Mouse (Mus musculus) layer of hippocampus, postnatal 10 days (tissue): ENCODE results near the gene Prkaa1. TPM values are rescaled to one million over a fixed set of nuclear protein-coding genes. Genes with fewer than 3 reads are reported as not detected.

Experiments used
- DNase-seq, 2 experiments: peaks; one replicate each; pipeline ENCODE4 v3.0.0; 2021; ENCODE audit warnings: low spot score in 2 of 2
- long read RNA-seq: library from polyadenylated mRNA; stranded (forward); transcript quantifications from one replicate; pipeline ENCODE4 v2.0.0, GENCODE M21; 2023
- total RNA-seq, 2 experiments: library from RNA; stranded (reverse); gene quantifications; 2 replicates each; pipeline ENCODE4 v1.2.3; 2021

Prkaa1 gene
- total RNA-seq: 10 to 100 TPM; 19.9 to 21.3 TPM
- long read RNA-seq, full-length matches to known transcripts: 4 of 6 reads
- long read RNA-seq, partial matches to known transcripts: 0 of 6 reads
- long read RNA-seq, other reads (novel, unspliced or antisense): 2 of 6 reads

DNA sequence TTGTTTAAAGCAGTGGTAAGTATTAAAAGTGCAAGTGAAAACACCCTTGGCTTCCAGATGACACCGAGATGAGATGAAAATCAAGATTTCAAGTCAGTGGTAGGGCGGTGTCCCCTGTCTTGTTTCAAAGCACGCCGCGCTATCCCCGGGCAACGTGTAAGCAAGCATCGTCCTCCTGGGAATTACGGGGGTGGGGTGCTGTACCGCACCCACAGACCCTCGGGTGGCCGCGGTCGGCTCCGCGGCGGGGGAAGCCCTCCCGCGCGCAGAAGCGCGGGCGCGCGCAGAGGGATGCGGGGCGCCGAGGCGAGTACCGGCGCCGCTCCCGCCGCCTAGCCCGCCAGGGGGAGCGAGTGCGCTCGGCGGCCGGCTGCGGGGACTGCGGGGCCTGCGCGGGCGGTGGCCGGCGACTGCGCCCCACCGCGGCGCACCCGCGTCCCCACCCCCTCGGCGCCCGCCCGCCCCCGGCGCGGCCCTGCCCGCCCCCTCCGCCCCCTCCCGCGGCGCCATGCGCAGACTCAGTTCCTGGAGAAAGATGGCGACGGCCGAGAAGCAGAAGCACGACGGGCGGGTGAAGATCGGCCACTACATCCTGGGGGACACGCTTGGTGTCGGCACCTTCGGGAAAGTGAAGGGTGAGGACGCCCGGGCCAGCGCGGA lies at the start of gene Prkaa1:
Gene Prkaa1, plus strand, starts transcription at position 501 of the 660 bp plus-strand sequence.
- DNase-seq: peak; percentile 61 to 83

GRCm38 (mm10) chr15:5095534-5096301 lies 47.9 kb upstream of the Prkaa1 start:
- DNase-seq: no peak

- no peak for DNase-seq
These were observed 46.3 kb upstream of the Prkaa1 start for GRCm38 (mm10) chr15:5097376-5097775.

GRCm38 (mm10) chr15:5102312-5102711 lies 41.3 kb upstream of the Prkaa1 start:
- DNase-seq: no peak

DNA sequence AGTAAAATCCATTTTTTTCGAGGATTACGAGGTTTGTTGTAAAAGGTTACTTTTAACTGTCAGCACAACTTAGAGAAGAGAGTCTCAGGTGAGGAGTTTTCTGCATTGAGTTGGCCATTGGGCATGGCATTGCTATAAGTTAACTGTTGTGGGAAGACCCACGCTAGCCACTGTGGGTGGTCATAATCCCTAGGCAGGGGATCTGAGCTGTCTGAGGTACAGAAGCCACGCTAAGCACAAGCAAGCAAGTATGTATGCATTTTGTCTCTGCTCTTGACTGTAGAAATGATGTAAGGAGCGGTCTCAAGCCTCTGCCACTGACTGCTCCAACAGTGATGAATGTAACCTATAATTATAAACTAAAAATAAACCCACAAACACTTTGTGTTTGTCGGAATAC lies 37.8 kb upstream of the Prkaa1 start:
- DNase-seq: no peak

DNA sequence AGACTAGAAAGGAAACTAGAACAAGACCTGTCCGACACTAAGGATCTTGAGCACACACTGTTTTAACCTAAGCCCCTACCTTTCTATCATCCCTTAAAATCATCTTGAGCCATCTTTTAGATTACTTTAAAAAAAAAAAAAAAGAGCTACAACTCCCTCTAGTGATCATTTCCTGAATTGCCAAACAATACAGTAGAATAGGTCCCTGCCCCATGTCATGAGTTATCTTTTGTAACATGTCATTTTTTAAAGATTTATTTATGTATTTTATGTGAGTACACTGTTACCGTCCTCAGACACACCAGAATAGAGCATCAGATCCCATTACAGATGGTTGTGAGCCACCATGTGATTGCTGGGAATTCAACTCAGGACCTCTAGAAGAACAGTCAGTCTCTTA lies 37.4 kb upstream of the Prkaa1 start:
- no peak for DNase-seq

DNA sequence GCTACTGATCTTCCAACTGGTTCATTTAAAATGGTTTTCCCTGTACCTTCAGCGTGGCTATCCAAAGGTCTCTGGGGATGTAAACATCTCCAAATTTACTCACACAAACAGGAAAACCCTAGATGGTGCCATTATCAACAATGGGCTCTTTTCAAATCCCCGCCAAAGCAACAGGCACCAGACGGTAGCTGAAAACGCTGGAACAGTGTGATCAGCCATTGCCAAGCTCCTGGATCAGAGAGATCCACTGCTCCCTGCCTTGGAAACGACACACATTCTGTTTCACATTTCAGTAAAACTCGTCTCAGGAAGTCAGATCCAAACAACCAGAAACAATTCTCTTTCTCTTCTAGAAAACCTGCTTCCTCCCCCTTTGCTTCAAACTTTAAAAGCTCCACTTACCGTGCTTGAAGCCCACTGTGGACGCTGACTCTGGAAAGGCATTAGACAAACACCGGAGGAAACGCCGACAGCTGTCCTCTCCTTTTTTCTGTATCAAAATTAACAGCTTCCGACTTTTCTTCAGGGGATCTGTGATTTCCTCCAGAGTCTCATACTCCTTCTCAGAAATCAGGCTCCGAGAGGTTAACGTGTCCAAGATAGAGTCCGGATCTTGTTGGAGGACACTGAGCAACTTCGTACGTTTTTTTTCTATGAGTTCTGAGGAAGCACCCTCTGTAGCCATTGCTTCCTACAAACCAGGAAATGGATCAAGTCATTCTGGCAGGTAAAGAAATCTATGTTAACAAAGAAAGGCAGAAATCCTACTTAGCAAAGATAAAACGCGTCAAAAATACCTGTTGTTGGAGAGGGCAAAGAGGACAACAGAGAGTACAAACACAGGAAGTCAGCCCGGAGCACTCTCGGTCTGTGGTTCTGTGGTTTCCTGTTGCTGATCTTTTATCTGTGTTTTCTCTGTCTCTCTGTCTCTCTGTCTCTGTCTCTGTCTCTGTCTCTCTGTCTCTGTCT lies 35.7 kb upstream of the Prkaa1 start, which contains the start of gene Card6:
Gene Card6, minus strand, starts transcription at position 854 of the 969 bp plus-strand sequence.
- peak; percentile 24 to 46 for DNase-seq

DNA sequence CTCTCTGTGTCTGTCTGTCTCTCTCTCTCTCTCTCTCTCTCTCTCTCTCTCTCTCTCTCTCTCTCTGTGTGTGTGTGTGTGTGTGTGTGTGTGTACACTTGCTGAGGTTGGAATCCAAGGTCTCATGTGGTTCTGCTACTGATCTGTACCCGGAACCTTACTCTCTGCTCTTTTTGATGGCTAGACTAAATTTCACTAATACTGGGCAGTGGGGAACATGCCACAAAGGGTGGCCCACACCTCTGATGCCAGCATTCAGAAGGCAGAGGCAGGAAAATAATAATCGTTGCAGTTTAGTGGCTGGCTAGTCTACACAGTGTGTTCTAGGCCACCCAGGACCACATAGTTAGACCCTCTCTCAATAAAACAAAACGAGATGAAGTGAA lies 35.0 kb upstream of the Prkaa1 start:
- no peak for DNase-seq

DNA sequence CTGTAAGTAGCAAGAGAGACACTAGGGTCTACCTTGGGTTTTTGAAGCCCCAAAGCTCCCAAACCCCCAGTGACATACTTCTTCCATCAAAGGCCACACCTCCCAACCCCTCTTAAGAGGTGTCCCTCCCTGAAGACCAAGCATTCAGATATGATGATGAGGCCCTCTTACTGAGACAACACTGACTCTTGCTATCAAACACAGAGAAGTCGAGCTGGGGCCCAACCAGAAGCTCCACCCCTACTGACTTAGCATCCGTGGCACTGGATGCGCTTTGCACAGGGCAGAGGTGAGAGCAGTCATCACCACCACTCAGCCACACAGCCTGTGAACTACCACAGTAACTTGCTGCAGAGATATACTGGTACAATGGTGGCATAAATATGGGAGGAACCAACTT lies 31.0 kb upstream of the Prkaa1 start:
- no peak for DNase-seq

DNA sequence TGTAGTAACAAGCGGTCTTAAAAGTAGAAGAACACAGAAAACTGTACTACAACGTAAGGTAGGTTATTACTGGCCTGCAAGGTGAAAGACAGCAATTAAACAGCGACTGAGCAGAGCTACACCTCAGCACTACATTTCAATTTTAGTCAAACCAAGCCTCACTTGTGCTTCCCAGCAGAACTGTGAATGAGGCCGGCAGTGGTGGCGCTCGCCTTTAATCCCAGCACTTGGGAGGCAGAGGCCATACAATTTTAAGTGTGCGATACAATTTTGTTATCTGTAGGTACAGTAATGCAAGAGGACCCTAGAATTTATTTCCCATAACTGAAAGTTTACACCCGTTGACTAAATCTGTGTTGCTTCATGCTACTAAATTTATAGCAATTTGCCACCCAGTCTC lies 28.5 kb upstream of the Prkaa1 start:
- DNase-seq: no peak

DNA sequence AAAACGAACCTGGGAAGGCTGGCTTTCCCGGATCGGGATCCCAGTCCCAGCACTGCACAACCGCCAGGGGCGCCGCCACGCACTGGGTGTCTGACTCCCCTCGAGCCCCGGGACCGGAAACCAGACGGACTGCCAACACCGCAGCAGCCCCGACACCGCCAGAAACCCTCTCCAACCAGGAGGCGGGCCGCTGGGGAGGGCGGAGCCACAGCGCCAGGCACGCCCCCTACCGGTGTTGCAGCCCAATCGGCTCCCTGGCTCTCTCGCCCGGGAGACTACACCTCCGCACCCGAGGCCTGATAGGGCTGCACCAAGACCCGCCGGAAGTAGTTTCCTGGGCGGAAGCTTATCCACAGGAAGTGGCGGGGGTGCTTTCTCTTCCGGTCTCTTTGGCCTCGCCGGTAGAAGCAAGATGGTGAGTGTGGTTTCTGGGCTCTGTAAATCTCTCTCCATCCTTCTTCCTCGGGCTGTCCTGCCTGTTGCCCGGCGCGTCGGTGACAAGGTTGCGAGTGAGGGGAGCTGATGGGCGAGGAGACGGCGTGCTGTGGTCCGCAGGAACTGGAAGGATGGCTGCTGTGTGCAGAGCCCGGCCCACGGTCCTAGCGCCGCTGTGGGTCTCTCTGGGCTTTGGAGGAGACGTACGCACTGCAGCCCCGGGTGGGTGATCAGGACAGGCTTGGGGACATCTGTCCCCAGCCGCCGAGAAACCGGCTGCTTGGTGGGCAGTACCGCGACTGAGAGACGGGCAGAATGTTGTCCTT lies 27.2 kb upstream of the Prkaa1 start, which contains the start of gene Rpl37:
Gene Rpl37, plus strand, starts transcription at position 376 of the 761 bp plus-strand sequence.
- peak; percentile 99 for DNase-seq

DNA sequence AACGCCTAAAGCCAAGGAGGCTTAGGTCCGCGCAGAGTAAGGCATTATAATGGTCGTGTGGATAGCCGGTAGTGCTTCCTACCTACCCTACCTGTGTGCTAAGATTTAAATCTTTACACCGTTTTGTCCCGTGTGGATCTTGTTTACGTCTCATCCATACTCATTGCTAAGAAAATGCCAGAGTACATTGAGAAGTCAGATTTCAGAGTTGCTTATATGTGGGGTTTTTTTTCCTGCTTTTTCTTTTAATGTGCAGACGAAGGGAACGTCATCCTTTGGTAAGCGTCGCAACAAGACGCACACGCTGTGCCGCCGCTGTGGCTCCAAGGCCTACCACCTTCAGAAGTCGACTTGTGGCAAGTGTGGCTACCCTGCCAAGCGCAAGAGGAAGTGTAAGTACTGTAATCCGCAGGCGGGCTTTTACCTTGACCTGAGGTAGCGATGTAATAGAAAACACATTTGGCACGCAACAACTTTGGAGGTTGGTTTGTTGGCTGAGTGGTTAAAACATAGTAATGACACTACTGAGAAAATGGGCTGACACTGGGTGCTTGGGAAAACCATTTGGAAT lies 26.5 kb upstream of the Prkaa1 start:
- DNase-seq: no peak

DNA sequence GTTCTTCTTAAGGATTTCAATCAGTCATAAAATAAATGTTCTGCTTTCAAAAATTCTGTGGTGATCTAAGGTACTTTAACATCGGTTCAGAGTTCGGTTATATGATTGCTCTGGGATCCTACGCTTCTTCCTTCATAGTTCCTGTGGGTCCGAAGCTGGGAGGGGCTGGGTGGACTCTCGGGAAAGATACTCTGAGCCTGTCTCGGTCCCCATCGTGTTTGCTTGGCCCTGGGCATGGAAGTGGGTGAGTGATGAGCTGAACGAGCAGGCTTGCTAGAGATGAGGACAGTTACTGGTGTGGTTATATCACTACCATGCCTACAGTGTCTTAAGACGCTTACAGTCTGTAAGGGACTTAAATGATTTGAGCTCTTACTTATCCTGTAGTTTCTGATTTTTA lies 25.0 kb upstream of the Prkaa1 start:
- DNase-seq: no peak

- no peak for DNase-seq
These were observed 24.5 kb upstream of the Prkaa1 start for GRCm38 (mm10) chr15:5119192-5119591.

- DNase-seq: no peak
These were observed 24.0 kb upstream of the Prkaa1 start for GRCm38 (mm10) chr15:5119707-5120106.

GRCm38 (mm10) chr15:5121535-5122313 lies 21.9 kb upstream of the Prkaa1 start:
- DNase-seq: no peak

DNA sequence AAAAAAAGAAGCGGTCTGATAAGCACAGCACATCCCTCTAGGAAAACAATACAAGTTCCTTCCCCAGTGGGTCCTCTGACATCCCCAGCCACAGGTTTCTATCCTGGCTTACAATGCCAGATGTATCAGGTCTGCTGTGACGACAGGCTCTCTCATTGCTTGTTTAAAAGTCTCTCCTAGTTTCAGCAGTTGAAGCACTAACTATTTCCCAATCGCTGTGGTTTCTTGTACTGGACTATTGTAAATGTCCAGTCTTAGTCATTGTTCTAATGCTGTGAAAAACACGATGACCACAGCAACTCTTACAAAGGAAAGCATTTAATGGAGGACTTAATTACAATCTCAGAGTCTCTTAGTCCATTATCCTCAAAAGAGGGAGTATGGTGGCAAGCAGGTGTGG lies 17.2 kb upstream of the Prkaa1 start:
- DNase-seq: no peak

DNA sequence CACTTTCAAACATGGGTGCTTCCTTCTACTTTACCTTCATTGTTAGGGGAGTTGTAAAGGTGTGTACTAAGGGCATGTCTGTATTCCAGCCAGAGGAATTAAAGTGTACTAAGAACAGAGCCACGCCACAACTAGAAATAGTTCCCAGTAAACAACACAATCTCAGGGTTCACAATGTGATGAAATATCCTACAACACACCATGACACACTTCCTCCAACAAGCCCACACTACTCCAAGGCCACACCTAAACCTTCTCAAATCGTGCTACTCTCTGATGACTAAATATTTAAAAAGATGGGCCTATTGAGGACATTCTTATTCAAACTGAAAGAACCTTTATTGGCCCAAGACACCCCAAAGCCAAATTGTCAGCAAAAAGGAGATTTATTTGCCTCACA lies 16.2 kb upstream of the Prkaa1 start:
- no peak for DNase-seq

DNA sequence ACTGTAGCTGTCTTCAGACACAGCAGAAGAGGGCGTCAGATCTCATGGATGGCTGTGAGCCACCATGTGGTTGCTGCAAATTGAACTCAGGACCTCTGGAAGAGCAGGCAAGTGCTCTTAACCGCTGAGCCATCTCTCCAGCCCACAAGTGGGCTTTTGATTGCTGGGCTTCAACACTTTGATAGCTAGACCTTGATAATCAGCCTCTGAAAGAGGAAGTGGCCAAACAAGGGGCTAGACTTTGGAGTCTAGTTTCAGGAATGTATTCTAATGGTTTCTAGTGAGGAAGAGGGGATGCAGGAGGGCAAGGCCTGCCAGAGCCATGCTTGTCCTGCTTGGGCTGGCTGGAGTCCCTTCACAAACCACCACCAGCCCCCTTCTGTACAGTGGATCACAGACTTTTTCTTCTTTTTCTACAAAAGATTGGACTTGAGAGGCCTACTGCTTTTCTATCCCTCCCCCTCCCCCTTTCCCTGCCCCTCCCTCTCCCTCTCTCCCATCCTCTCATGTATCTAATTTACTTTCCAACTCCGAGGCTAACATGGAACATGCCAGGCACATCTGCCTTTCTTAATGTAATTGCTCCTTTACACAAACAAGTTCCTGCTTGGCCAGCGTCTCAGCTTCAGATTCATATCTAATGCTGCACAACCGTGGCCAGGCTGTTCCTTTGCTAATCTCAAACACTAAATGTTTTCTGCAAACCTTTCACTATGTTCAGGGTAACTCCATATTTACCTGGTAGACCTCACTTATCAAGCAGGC lies 15.3 kb upstream of the Prkaa1 start:
- DNase-seq: no peak
